In genomic region chr13:42391330-42392005, GRCm38 (mm10) we compare ENCODE assay signal across 23 mouse cellular contexts.
DNase-seq lines count a peak whose midpoint lies in the region; ATAC-seq and TF ChIP-seq lines count a peak whose summit lies in the region.
"Had no signal": no experiment of that assay in that cellular context is flagged by ENCODE, and none has a peak within 500 bp of the region (broad histone marks: within the 10 kb centered on the region; RNA-seq: fewer than 3 reads in every experiment).

No protein-coding gene starts in this region.

- in situ Hi-C loops in Patski (cut with MboI; ENCODE audit: low pct_unique_long_range_greater_than_20kb), result no loop called here

- no peaks in the 10 kb centered on the region for H3K36me3 ChIP-seq in lung, embryonic 14.5 days (ENCODE audit: insufficient read depth)
- H3K36me3 ChIP-seq in lung, postnatal 0 days (ENCODE audit: insufficient read depth, low read length), result no peaks in the 10 kb centered on the region
- H3K36me3 ChIP-seq: embryonic facial prominence, embryonic 10.5 days; embryonic facial prominence, embryonic 12.5 days; forebrain, embryonic 15.5 days; G1E had no signal

- POLR2A ChIA-PET in Patski (lab: Charles Lee), result no interaction called here

- ATAC-seq in lung, embryonic 14.5 days (ENCODE audit: insufficient read depth), result no peak
- no peak for ATAC-seq in lung, postnatal 0 days
- no peak for ATAC-seq in Patski
- no peak for ATAC-seq in erythroid progenitor cell, adult 5-6 weeks (replicated peaks; ENCODE audit: low FRiP score, poor library complexity, severe bottlenecking)
- ATAC-seq: CD4-positive, CD25-positive, alpha-beta regulatory T cell, adult 4 months; forebrain, embryonic 13.5 days; forebrain, embryonic 15.5 days; forebrain, postnatal 0 days had no signal

- no peak overlapping the region for H3K4me2 ChIP-seq in lung, embryonic 14.5 days
- H3K4me2 ChIP-seq in lung, postnatal 0 days (replicated peaks; ENCODE audit: low read depth, low read length), result no peak overlapping the region
- H3K4me2 ChIP-seq: embryonic facial prominence, embryonic 12.5 days; forebrain, embryonic 13.5 days; forebrain, embryonic 15.5 days had no signal

- no peak overlapping the region for H3K4me3 ChIP-seq in lung, embryonic 14.5 days (ENCODE audit: low read depth, low read length)
- H3K4me3 ChIP-seq in lung, postnatal 0 days (ENCODE audit: low read depth, low read length), result no peak overlapping the region
- H3K4me3 ChIP-seq: embryonic facial prominence, embryonic 10.5 days; embryonic facial prominence, embryonic 12.5 days; forebrain, embryonic 13.5 days; forebrain, embryonic 15.5 days had no signal

- H3K27me3 ChIP-seq in lung, embryonic 14.5 days (ENCODE audit: insufficient read depth, low read length), result no peaks in the 10 kb centered on the region
- no peaks in the 10 kb centered on the region for H3K27me3 ChIP-seq in lung, postnatal 0 days (replicated peaks; ENCODE audit: insufficient read depth, low read length)
- H3K27me3 ChIP-seq in Patski, result no peaks in the 10 kb centered on the region
- H3K27me3 ChIP-seq: embryonic facial prominence, embryonic 12.5 days; forebrain, embryonic 13.5 days; forebrain, embryonic 15.5 days had no signal

- CTCF ChIA-PET in Patski (lab: Charles Lee), result no interaction called here

- 68% methylated on average over 9 of the region's 9 CpGs for WGBS in lung, embryonic 14.5 days
- 70% methylated on average over 9 of the region's 9 CpGs for whole genome bisulfite sequencing in lung, postnatal 0 days

- TF ChIP-seq EP300 in lung, postnatal 0 days (IDR thresholded peaks at IDR 0.05), result no peak

- H3K4me1 ChIP-seq in lung, embryonic 14.5 days (ENCODE audit: insufficient read depth), result no peaks in the 10 kb centered on the region
- no peaks in the 10 kb centered on the region for H3K4me1 ChIP-seq in lung, postnatal 0 days (ENCODE audit: insufficient read depth, low read depth, low read length)
- H3K4me1 ChIP-seq: embryonic facial prominence, embryonic 10.5 days; embryonic facial prominence, embryonic 12.5 days; forebrain, embryonic 13.5 days; forebrain, embryonic 15.5 days had no signal

- H3K27ac ChIP-seq in lung, embryonic 14.5 days (ENCODE audit: low read depth), result no peak overlapping the region
- no peak overlapping the region for H3K27ac ChIP-seq in lung, postnatal 0 days (ENCODE audit: low read length)
- H3K27ac ChIP-seq: embryonic facial prominence, embryonic 10.5 days; embryonic facial prominence, embryonic 12.5 days; forebrain, embryonic 13.5 days; forebrain, embryonic 15.5 days had no signal

- TF ChIP-seq CTCF in lung, embryonic 14.5 days (IDR thresholded peaks at IDR 0.05; ENCODE audit: low read depth), result no peak
- no peak for TF ChIP-seq CTCF in lung, postnatal 0 days (IDR thresholded peaks at IDR 0.05)
- no peak for TF ChIP-seq CTCF in Patski (IDR thresholded peaks at IDR 0.05)

- DNase-seq in lung, embryonic 14.5 days, result peak; percentile 8
- no peak for DNase-seq in lung, postnatal 0 days (ENCODE audit: low spot score)
- DNase-seq in Patski (ENCODE audit: low read depth, low spot score), result peak; percentile 51
- DNase-seq in gonadal fat pad, adult 2 months (ENCODE audit: low read depth), result peak; percentile 57
- DNase-seq in spleen, adult 18-20 months, result no peak
- DNase-seq in left cerebral cortex, adult 8-10 months (ENCODE audit: low spot score in 2 of 2), result no peak
- DNase-seq: adrenal gland, adult 2 months; adrenal gland, postnatal 10 days; adrenal gland, postnatal 25 days; B cell, adult 2 months; cerebellum, adult 11 months; cerebellum, adult 18-20 months; cerebellum, adult 8-10 months; cerebellum, postnatal 10 days; cerebellum, postnatal 25 days; forebrain, postnatal 0 days had no signal

- H3K9me3 ChIP-seq in lung, embryonic 14.5 days (ENCODE audit: low read depth, low read length), result no peaks in the 10 kb centered on the region
- H3K9me3 ChIP-seq in lung, postnatal 0 days (ENCODE audit: low read length), result no peaks in the 10 kb centered on the region
- H3K9me3 ChIP-seq: embryonic facial prominence, embryonic 10.5 days; embryonic facial prominence, embryonic 12.5 days; forebrain, embryonic 13.5 days; forebrain, embryonic 15.5 days; G1E had no signal

- H3K9ac ChIP-seq in lung, embryonic 14.5 days, result no peak overlapping the region
- H3K9ac ChIP-seq in lung, postnatal 0 days (replicated peaks; ENCODE audit: low read depth), result no peak overlapping the region
- H3K9ac ChIP-seq: embryonic facial prominence, embryonic 12.5 days; forebrain, embryonic 13.5 days; forebrain, embryonic 15.5 days; forebrain, postnatal 0 days had no signal

Comparison
In these comparisons a context has a peak if more than half of its experiments do, and no peak if none do; other contexts are left out.
1. DNase-seq: peak in lung, embryonic 14.5 days (single experiment), Patski (single experiment) and gonadal fat pad, adult 2 months (single experiment); none in lung, postnatal 0 days (single experiment), spleen, adult 18-20 months (0 of 2) and left cerebral cortex, adult 8-10 months (0 of 2).